Mouse (Mus musculus) kidney, postnatal 10 days (tissue): ENCODE results near the gene Ap2b1.
A peak's percentile ranks its signal among the peaks of the same experiment; 100 is the strongest.

Source experiments
- DNase-seq: peaks from one replicate; pipeline ENCODE4 v3.0.0; 2021; ENCODE audit warnings: mixed read lengths

Gene Ap2b1

GRCm38 (mm10) chr11:83403787-83404186, 105.0 kb downstream of the Ap2b1 start:
- no peak for DNase-seq

- no peak for DNase-seq
These were observed 107.6 kb downstream of the Ap2b1 start for GRCm38 (mm10) chr11:83406391-83406790.

GRCm38 (mm10) chr11:83408242-83408641, 109.4 kb downstream of the Ap2b1 start:
- no peak for DNase-seq

GRCm38 (mm10) chr11:83409087-83409754, 110.4 kb downstream of the Ap2b1 start, which contains the start of gene Rasl10b:
TSS of gene Rasl10b (plus strand) at chr11:83409137.
- peak; percentile 49 for DNase-seq

- peak; percentile 15 for DNase-seq
These were observed 111.0 kb downstream of the Ap2b1 start for GRCm38 (mm10) chr11:83409792-83410291.

GRCm38 (mm10) chr11:83410510-83410909, 111.7 kb downstream of the Ap2b1 start:
- DNase-seq = no peak

- DNase-seq = peak; percentile 88
These were observed 118.3 kb downstream of the Ap2b1 start for GRCm38 (mm10) chr11:83417080-83417479.

GRCm38 (mm10) chr11:83417708-83418107, 118.9 kb downstream of the Ap2b1 start:
- DNase-seq = no peak

- no peak for DNase-seq
These were observed 119.7 kb downstream of the Ap2b1 start for GRCm38 (mm10) chr11:83418566-83418965.

GRCm38 (mm10) chr11:83420338-83420737, 121.5 kb downstream of the Ap2b1 start:
- no peak for DNase-seq

GRCm38 (mm10) chr11:83421305-83421704, 122.5 kb downstream of the Ap2b1 start:
- peak; percentile 90 for DNase-seq

GRCm38 (mm10) chr11:83424681-83425080, 125.9 kb downstream of the Ap2b1 start:
- peak; percentile 81 for DNase-seq

GRCm38 (mm10) chr11:83426964-83427363, 128.1 kb downstream of the Ap2b1 start:
- DNase-seq = peak; percentile 34

- no peak for DNase-seq
These were observed 130.5 kb downstream of the Ap2b1 start, which contains the start of gene Gas2l2 for GRCm38 (mm10) chr11:83429355-83429754. TSS of gene Gas2l2 (minus strand) at chr11:83429455.

GRCm38 (mm10) chr11:83432533-83432932, 133.7 kb downstream of the Ap2b1 start:
- DNase-seq = no peak

- DNase-seq = no peak
These were observed 138.6 kb downstream of the Ap2b1 start, which contains the start of gene 1700020L24Rik for GRCm38 (mm10) chr11:83437377-83437776. TSS of gene 1700020L24Rik (plus strand) at chr11:83437677.

GRCm38 (mm10) chr11:83439426-83440060, 140.7 kb downstream of the Ap2b1 start:
- DNase-seq = no peak

- peak; percentile 94 for DNase-seq
These were observed 141.5 kb downstream of the Ap2b1 start for GRCm38 (mm10) chr11:83440081-83441064.

- DNase-seq = peak; percentile 56
These were observed 142.4 kb downstream of the Ap2b1 start for GRCm38 (mm10) chr11:83441235-83441634.

- DNase-seq = peak; percentile 85
These were observed 143.9 kb downstream of the Ap2b1 start for GRCm38 (mm10) chr11:83442596-83443267.

GRCm38 (mm10) chr11:83443824-83444223, 145.0 kb downstream of the Ap2b1 start:
- DNase-seq = peak; percentile 40

- no peak for DNase-seq
These were observed 146.2 kb downstream of the Ap2b1 start for GRCm38 (mm10) chr11:83445001-83445400.
